Mouse (Mus musculus) kidney, adult 2 months (tissue): Measurements from ENCODE around the gene Atg2b.

Experiments
- CTCF ChIP-seq: fragments of 200-500 bp; conservative IDR thresholded peaks from 2 replicates; pipeline ENCODE4 v1.5.1; 2011; ENCODE audit warnings: low read depth, mild to moderate bottlenecking, control low read depth, low read length, moderate library complexity, mixed read lengths; ENCODE audit not compliant: insufficient read depth, insufficient read length
- POLR2A ChIP-seq: fragments of 200-500 bp; IDR thresholded peaks from one replicate; pipeline ENCODE4 v1.6.1; 2011; ENCODE audit warnings: low read depth, low read length, control low read depth

- TF ChIP-seq CTCF (no peak), POLR2A (no peak)
These were observed 40.7 kb upstream of the Atg2b start for GRCm38 (mm10) chr12:105725736-105726135.
